Mouse (Mus musculus): Measurements from ENCODE around the gene Gm49378.

Gm49378 gene

DNA sequence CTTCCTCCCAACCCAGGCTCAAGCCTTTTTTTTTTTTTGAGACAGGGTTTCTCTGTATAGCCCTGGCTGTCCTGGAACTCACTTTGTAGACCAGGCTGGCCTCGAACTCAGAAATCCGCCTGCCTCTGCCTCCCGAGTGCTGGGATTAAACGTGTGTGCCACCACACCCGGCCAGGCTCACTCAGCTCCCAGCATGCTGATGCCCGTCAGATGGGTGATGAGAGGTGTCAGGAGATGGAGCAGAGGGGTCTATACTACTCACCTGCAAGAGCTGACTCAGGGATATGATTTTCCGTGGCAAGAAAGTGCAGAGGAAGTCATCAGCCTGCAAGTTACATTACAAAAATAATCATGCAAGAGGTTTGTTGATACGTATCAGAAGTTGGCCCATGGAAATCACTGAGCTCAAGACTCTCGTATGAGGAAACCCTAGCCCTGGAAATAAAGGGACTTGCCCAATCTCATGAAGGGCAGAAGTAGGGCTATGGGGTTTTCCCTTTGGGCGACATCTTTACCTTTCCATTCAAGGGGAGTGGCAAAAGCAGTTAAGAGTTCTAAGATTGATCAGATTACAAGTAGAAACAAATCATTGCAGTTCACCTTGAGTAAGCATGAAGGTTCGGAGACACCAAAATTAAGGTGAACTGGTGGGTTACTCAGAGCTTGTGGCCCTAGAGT is 47.8 kb downstream of the Gm49378 start:
- no peak for DNase-seq (ENCODE audit: low read depth)

DNA sequence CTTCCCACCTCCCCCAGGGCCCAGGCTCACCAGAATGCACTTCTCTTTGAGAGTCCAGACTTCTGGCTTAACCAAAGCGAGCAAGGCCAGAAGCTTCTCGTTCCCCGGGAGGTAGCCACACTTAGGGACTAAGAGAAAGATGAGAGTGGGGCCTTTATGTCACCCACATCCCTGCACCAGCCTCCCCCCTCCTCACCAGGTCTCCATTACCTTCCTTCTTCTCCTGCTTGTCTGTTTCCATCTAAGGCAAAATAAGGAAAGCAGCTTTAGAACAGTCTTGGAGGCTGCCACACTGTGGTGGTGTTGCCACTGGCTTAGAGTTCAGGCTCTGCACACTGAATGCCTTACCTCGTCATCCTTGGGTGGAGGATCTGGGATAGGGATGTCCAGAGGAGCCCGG is 48.4 kb downstream of the Gm49378 start:
- no peak for DNase-seq (ENCODE audit: low read depth)

DNA sequence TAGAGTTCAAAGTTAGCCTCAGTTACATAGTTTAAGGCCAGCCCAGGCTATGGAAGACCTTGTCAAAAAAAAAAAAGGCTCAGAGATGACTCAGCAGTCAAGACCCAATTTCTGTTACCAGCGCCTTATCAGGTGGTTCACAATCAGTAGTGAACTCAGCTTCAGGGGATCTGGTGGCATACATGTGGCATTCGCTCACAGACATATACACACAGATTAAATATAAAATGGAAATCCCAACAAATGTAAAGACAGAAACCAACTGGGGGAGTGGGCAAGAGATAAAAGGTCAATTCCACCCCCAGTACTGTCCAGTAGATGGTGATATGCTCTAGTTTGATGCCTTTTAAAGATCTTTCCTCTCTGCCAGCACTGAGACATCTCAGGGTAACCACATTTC is 51.5 kb downstream of the Gm49378 start:
- no peak for DNase-seq (ENCODE audit: low read depth)

DNA sequence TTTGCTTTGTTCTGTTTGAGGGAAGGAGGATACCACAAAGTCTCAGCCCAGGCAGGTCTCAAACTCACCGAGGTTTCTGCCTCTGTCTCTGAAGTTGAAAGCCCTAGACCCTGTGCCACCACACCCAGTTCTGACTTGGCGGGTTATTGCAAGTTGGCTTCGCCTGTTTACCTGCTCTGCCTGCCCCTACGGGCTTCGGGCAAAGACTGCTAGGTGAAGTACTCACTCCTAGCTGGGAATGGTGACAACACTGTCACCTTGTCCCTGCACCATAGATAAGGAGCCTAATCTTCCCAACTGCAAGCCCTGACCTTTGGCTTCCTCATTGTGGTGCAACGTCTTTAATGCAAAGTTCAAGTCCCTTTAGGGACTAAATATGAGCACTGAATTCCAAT is 52.1 kb downstream of the Gm49378 start:
- no peak for DNase-seq (ENCODE audit: low read depth)

DNA sequence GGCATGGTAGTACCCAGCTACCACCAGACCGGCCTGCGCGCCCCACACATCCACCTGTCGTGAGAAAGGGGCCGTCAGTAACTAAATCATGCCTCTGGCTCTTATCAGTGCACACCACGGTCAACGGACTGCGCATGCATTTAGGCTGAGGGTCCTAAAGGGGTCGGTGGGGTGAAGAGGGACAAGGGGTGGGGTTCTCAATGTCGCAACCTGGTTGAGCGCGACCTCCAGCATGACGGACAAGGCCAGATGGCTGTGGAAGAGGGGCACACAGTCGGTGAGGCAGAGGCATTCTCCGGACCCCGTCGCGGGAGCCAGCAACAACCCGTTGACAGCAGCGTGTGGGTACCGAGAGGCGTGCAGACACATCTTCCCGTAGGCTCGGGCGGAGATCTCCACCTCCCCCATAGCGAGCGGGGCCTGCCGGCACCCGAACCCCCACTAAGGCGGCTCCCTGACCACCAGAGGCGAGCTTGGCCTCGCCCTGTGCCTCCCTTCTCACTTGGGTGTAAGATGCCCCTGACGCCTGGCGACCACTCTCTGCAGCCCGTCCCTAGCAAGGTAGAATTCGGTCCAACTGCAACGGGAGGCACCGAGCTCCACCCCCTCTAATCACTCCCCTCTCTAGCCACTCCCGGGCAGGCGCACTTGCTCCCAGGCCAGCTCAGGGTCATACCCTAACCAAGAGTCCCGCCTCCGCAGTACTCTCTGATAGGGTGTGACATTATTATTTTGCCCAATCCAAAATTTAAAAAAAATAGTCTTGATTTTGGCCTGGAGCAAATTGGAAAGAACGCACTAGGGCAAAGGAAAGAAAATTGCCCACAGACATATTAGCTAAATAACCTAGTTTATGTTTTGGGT is 52.8 kb downstream of the Gm49378 start, which contains the start of gene Emc9:
TSS of gene Emc9 (minus strand) at position 601 of the 864 bp plus-strand sequence.
- DNase-seq (ENCODE audit: low read depth): peak; percentile 58

DNA sequence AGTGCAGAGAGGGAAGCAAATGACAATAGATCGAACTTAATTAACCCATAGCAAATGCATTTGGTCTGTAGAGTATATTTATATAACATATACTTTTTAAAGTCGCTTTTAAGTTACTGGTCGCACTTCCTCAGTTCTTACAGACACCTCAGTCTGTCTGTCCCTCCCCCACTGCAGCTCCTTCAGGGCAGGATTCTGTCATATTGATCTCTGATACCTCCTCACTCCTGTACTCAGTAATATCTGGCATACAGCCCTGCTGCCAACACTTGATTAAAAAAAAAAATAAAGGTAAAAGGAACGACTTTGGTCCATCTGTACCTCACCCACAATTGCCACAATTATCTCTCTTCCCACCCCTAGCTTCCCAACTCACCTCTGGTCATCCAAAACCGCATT is 53.4 kb downstream of the Gm49378 start:
- no peak for DNase-seq (ENCODE audit: low read depth)

DNA sequence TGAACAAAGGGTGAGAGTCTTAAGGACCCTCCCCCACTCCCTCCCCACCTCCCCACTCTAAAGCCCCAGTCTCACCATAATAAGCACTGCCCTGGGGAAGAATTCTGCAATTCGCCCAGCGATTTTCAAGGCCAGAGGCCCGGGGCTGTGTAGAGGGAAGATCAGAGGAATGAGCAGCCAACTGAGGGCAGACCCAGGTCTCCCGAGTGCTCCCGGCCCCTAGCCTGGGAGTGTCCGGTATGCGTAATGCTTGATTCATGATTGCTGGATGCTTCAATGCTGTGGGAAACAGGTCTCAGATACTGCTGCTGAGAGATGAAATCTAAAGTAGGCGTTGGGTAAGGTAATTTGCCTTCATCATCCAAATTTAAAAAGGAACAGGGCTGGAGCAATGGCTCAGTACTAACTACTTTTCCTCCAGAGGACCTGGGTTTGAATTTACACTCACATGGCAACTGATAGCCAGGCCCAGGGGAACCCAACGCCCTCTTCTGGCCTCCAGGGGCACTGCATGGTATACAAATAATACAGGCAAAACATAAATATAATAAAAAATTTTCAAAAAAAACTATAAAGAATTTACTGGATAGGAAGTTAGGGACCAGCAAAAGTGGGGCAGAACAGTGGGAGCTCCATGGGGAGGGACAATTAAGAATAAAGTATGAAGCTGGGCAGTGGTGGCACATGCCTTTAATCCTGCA is 55.6 kb downstream of the Gm49378 start:
- no peak for DNase-seq (ENCODE audit: low read depth)

DNA sequence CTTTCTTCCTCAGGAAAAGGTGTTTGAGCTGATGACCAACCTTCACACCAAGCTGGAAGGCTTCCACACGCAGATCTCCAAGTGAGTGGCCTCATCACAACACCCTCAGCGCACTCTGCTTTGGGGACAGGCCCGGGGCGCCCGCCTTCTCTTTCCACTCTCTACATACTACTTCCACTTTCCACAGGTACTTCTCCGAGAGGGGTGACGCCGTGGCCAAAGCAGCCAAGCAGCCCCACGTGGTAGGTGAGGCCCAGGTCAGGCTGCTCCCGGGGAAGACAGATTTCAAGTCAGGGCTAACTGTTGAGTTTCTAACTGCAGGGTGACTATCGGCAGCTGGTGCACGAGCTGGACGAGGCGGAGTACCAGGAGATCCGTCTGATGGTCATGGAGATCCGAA is 57.0 kb downstream of the Gm49378 start:
- DNase-seq (ENCODE audit: low read depth): no peak

DNA sequence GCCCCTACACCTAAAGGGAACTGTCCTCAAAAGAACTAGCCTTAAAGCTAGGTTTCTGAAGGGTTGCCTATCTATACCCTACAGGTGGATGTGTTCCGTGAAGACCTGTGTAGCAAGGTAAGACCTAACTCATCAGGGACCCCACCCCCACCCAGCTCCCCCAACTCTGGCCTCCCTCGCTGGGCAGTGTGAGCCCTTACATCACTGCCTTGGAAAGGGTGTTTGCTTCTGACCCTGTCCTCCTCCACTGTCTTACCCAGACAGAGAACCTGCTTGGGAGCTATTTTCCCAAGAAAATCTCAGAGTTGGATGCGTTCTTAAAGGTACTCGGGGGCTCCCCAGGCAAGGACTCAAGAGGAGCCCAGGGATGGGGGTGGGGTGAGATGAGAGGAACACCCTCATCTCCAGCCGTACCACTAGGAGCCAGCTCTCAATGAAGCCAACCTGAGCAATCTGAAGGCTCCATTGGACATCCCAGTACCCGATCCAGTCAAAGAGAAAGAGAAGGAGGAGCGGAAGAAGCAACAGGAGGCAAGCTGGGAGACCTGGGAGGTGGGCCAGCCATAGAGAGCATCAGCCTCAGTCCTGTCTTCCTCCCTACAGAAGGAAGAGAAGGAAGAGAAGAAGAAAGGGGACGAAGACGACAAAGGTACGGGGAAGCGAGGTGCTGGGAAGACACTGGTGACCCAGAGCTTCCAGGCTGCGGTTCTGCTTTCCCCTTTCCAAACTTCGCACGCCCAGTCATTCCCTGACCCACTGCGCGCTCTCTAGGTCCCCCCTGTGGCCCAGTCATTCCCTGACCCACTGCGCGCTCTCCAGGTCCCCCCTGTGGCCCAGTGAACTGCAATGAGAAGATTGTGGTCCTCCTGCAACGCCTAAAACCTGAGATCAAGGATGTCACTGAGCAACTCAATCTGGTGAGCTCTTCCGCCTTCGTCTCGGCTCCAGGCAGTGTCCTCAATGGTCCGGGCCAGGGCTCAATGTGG is 57.9 kb downstream of the Gm49378 start:
- DNase-seq (ENCODE audit: low read depth): no peak
